Mouse (Mus musculus): ENCODE data around the gene Mef2a.

The Mef2a gene

DNA sequence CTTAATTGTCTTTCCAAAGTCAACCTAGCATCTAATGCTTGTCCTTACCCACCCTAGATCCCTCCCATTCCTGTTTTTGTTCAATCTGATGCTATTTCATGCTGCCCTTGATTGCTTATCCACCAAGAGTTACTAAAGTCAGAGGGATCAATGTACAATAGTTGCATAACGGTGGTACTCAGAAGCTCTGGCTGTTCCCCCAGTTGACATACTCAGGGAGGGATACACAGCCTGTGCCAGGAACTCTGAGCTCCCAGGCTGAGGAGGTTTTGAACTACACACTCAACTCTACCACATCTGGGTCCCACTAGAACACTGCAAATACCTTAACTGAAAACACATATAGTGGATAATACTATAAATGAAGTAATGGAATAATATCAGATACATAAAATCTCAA lies 164.3 kb downstream of the Mef2a start:
- DNase-seq (ENCODE audit: low spot score): no peak

- no peak for DNase-seq (ENCODE audit: low spot score)
Observed at GRCm38 (mm10) chr7:67207701-67208100, 165.0 kb downstream of the Mef2a start.

DNA sequence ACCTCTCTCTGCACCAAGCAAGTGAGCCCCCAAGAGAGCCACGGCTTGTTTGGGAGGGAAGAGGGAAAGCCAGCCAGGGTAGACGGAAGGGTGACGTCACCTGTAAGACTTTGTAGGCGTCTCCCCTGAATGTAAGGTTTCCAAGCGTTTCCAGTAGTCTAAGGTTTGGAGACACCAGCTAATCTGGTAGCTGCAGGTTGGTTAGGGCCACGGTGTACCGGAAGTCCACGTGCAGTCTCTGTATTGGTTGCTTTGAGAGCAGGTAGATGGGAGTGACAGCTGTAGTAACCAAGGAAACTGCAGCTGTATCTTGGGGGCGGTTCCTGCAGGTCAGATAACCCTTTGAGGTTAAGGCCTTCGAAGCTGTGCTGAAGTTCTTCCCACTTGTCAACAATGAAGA lies 166.2 kb downstream of the Mef2a start:
- no peak for DNase-seq (ENCODE audit: low spot score)

DNA sequence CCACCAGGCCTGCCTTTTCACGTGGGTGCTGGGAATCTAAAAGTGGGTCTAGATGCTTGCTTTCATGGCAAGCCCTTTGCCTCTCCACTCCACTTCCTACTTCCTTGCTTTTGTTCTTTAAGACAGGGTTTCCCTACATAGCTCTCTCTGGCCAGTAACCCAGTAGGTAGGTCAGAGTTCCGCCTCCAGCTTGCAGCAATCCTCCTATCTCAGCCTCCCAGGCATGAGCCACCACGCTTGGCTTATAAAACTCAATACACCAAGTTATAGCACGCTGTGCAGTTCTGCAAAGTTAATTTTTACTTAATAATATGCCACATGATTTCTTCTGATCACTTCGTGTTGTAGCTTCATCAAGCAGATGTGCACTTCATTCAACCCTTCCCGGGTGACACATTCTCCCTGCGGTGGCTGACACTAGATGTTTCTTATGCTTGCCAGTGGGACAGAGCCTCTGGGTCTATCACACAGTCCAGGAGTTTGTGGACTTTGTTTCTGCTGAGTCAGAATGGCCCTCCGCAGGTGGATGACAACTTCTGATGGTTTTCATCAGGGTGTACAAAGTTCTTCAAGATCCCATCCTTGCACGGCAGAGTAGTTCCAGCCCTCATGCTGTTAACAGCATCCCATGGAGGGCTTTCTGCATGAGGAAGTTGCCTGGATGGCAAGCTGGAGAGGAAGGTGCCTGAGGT lies 166.8 kb downstream of the Mef2a start:
- DNase-seq (ENCODE audit: low spot score): no peak

GRCm38 (mm10) chr7:67203625-67204024 lies 169.0 kb downstream of the Mef2a start:
- DNase-seq (ENCODE audit: low spot score): no peak

- peak; percentile 32 for DNase-seq (ENCODE audit: low spot score)
Observed at GRCm38 (mm10) chr7:67199412-67199811, 173.2 kb downstream of the Mef2a start.

GRCm38 (mm10) chr7:67183786-67184185 lies 188.9 kb downstream of the Mef2a start:
- DNase-seq (ENCODE audit: low spot score): no peak
